Mouse (Mus musculus) small intestine, adult 2 months (tissue): Measurements from ENCODE around the gene Ccdc184. TPM values are rescaled to one million over a fixed set of nuclear protein-coding genes. Genes with fewer than 3 reads are reported as not detected.

Experiments
- H3K27ac ChIP-seq: fragments of 200-500 bp; 2 replicates; pipeline ENCODE4 v1.5.1; 2012; ENCODE audit warnings: low read depth, low read length, control low read depth, inconsistent platforms; ENCODE audit not compliant: insufficient read depth
- H3K27me3 ChIP-seq: fragments of 200-500 bp; 2 replicates; pipeline ENCODE4 v1.6.1; 2012; ENCODE audit warnings: mild to moderate bottlenecking, moderate library complexity, low read length, inconsistent platforms; ENCODE audit not compliant: control insufficient read depth, insufficient read depth
- H3K36me3 ChIP-seq: fragments of 200-500 bp; 2 replicates; pipeline ENCODE4 v1.6.1; 2012; ENCODE audit warnings: mild to moderate bottlenecking, low read length, control low read depth, inconsistent platforms; ENCODE audit not compliant: control insufficient read depth, insufficient read depth
- H3K4me1 ChIP-seq: fragments of 200-500 bp; 2 replicates; pipeline ENCODE4 v1.6.1; 2012; ENCODE audit warnings: low read length, inconsistent platforms, mixed read lengths; ENCODE audit not compliant: control insufficient read depth, insufficient read depth, insufficient read length
- H3K4me3 ChIP-seq: fragments of 200-500 bp; 2 replicates; pipeline ENCODE4 v1.5.1; 2012; ENCODE audit warnings: low read depth, mild to moderate bottlenecking, control low read depth, inconsistent platforms, low read length, moderate library complexity
- CTCF ChIP-seq: fragments of 200-500 bp; IDR thresholded peaks from 2 replicates; pipeline ENCODE4 v1.5.1; 2012; ENCODE audit warnings: low read depth, mild to moderate bottlenecking, control low read depth, inconsistent platforms, low read length, moderate library complexity, mixed read lengths; ENCODE audit not compliant: insufficient replicate concordance, insufficient read length; ENCODE audit errors: extremely low read depth
- POLR2A ChIP-seq: fragments of 200-500 bp; IDR thresholded peaks from 2 replicates; pipeline ENCODE4 v1.6.1; 2012; ENCODE audit warnings: low read depth, mild to moderate bottlenecking, control low read depth, inconsistent platforms, low read length, moderate library complexity
- WGBS: fragments of 180-500 bp; shearing (Covaris S2); methylation state at CpG from one replicate; pipeline ENCODE4 v1.1.7; 2018; 5-methylcytosine and 5-hydroxymethylcytosine counted together
- polyA plus RNA-seq: library from polyadenylated mRNA; depleted of rRNA; stranded (reverse); fragments of >200 nt; gene quantifications from 2 replicates; pipeline ENCODE4 v1.2.3, GENCODE M21; 2012; rRNA removed

The Ccdc184 gene
- polyA plus RNA-seq, result 0.22 and 0.43 TPM in 2 replicates

DNA sequence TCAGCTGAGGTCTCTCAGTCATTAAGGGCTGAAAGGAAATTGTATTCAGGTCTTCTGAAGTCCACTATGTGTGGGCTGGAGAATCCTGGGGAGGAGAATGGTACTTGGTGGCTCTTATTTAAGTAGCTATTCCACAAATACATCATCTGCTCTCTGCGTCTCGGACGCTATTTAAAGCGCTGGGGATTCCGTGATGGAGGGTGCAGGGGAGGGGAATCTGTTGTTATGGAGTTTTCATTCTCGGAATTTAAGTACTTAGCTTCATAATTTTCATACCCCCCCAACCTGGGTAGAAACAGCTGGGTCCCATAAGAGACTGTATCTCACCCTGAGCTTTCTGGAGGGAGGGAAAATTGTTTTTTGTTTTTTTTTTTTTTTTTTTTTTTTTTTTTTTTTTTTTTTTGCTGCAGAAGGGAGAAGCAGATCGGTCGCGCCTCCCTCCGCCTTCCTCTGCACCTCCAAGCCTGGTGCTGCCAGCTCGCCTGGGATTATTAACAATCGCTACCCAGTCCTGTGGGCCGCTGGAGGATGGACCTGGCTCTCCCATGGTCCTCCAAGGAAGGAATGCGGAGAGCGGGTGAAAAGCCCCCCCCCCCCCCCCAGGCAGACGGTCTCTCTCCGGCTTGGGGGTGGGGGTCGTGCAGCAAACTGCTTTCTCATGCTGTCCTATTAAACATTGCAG lies at the start of gene Ccdc184:
Gene Ccdc184, plus strand, starts transcription at position 196 of the 682 bp plus-strand sequence.
- no peak within 1 kb of the TSS for H3K27ac ChIP-seq
- H3K27me3 ChIP-seq, result peaks cover 25% of the 10 kb centered on the region
- WGBS, result 9% methylated on average over 18 of the region's 18 CpGs
- no peaks in the 10 kb centered on the region for H3K36me3 ChIP-seq
- TF ChIP-seq POLR2A (no peak), CTCF (no peak)
- peaks cover 10% of the 10 kb centered on the region for H3K4me1 ChIP-seq
- H3K4me3 ChIP-seq, result peak within 1 kb of the TSS; percentile 37

DNA sequence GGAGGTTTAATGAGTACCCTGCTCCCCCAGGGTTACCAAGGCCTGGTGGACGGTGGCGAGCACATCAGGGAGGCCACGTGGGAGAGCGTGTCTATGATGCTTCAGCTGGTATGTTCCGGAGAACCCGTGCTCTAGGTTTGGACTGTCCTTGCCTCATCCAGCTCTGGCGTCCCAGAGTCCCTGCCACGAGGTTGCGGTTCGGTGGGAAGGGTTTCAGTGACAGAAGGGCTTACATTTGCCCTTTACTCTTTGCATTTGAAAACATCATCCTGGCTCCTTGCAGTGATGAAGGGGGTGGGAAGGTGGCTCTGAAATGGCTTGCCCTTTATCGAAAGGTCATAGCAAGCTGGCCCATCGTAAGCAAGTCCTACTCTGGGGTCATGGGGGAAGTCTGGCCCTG lies 47.6 kb upstream of the Ccdc184 start:
- no peak overlapping the region for H3K27ac ChIP-seq
- no peak for TF ChIP-seq CTCF
- TF ChIP-seq POLR2A, result no peak
- H3K36me3 ChIP-seq, result peaks cover 8% of the 10 kb centered on the region
- no peak overlapping the region for H3K4me3 ChIP-seq
- no peaks in the 10 kb centered on the region for H3K4me1 ChIP-seq
- no peaks in the 10 kb centered on the region for H3K27me3 ChIP-seq
- 93% methylated on average over 12 of the region's 12 CpGs for WGBS

GRCm38 (mm10) chr15:98120831-98121230 lies 46.1 kb upstream of the Ccdc184 start:
- Histone ChIP-seq H3K27me3 (no peaks in the 10 kb centered on the region), H3K36me3 (peaks cover 8% of the 10 kb centered on the region), H3K27ac (no peak overlapping the region), H3K4me1 (no peaks in the 10 kb centered on the region), H3K4me3 (no peak overlapping the region)
- no peak for TF ChIP-seq POLR2A
- TF ChIP-seq CTCF, result no peak
- 94% methylated on average over 20 of the region's 20 CpGs for WGBS

- no peak for TF ChIP-seq POLR2A
- no peak for TF ChIP-seq CTCF
- Histone ChIP-seq H3K4me1 (no peaks in the 10 kb centered on the region), H3K36me3 (peaks cover 26% of the 10 kb centered on the region), H3K27me3 (no peaks in the 10 kb centered on the region), H3K4me3 (no peak overlapping the region), H3K27ac (no peak overlapping the region)
- 94% methylated on average over 4 of the region's 4 CpGs for WGBS
These were observed 36.0 kb upstream of the Ccdc184 start for GRCm38 (mm10) chr15:98131001-98131400.

- Histone ChIP-seq H3K27ac (no peak overlapping the region), H3K27me3 (no peaks in the 10 kb centered on the region), H3K4me1 (no peaks in the 10 kb centered on the region), H3K36me3 (peaks cover 30% of the 10 kb centered on the region), H3K4me3 (no peak overlapping the region)
- TF ChIP-seq POLR2A (no peak), CTCF (no peak)
- WGBS, result 92% methylated on average over 7 of the region's 7 CpGs
These were observed 35.5 kb upstream of the Ccdc184 start for GRCm38 (mm10) chr15:98131451-98131850.

DNA sequence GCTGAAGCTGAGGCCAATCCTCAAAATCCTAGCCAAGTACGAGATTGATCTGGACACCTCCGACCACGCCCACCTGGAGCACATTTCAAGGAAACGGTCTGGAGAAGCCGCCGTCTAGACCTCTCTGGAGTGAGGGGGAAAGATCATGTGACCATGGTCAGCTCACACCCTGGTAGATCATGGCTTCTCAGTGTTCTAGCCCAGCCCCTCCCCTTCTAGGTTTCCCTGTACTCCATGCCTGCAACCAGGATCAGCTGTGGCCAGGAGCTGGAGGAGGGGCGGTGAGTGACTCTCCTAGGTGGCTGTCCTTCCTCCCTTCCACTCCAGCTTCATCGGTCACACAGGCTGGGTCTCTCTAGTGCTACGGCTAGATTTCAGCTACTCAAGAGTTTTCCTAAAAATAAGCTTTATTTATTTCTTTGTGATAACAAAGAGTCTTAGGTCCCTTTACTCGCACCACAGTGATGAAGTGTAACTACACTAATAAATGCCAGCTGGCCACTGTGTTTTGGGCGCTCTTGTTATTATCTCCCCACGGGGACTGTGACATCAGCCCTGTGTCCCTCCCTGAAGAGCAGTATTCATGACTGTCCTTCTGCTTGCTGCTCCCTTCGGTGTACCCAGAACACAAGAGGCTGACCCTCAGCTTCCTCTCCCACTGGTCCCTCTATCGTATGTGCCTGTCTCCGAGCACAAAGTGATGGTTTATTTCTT lies 34.9 kb upstream of the Ccdc184 start:
- Histone ChIP-seq H3K4me3 (no peak overlapping the region), H3K27ac (no peak overlapping the region), H3K36me3 (peaks cover 35% of the 10 kb centered on the region), H3K27me3 (no peaks in the 10 kb centered on the region), H3K4me1 (no peaks in the 10 kb centered on the region)
- no peak for TF ChIP-seq POLR2A
- TF ChIP-seq CTCF, result no peak
- WGBS, result 77% methylated on average over 15 of the region's 15 CpGs

- TF ChIP-seq CTCF (no peak), POLR2A (no peak)
- Histone ChIP-seq H3K4me1 (no peaks in the 10 kb centered on the region), H3K27ac (no peak overlapping the region), H3K27me3 (no peaks in the 10 kb centered on the region), H3K4me3 (no peak overlapping the region), H3K36me3 (peaks cover 40% of the 10 kb centered on the region)
- 93% methylated on average over 3 of the region's 3 CpGs for WGBS
These were observed 33.5 kb upstream of the Ccdc184 start for GRCm38 (mm10) chr15:98133471-98133870.
